Mouse (Mus musculus): ENCODE measurements around the gene Clcn1. TPM values are rescaled to one million over a fixed set of nuclear protein-coding genes. Genes with fewer than 3 reads are reported as not detected.

The Clcn1 gene
- 0.29 and 0.65 TPM in 2 replicates for polyA plus RNA-seq (2012; rRNA removed)

DNA sequence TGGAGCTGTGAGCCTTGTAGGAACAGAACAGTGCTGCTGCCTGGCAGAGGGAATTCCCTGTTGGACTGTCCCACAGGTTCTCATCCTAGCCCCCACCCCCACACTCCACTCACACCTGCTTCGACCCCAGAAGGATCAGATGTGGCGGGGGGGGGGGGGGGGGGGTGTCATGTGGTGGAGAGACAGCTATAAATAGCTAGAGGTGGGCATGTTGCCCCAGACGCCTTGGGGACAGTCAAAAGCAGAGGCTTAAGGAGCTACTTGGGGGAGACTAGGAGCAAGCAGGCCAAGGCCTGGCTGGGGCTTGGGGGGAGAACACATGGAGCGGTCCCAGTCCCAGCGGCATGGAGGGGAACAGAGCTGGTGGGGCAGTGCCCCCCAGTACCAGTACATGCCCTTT is at the start of gene Clcn1:
Gene Clcn1, plus strand, starts transcription at position 238 of the 400 bp plus-strand sequence.

GRCm38 (mm10) chr6:42245711-42246353 is 40.7 kb upstream of the Clcn1 start, which contains the start of gene Gstk1:
Gene Gstk1 (plus strand): TSS chr6:42245935.

DNA sequence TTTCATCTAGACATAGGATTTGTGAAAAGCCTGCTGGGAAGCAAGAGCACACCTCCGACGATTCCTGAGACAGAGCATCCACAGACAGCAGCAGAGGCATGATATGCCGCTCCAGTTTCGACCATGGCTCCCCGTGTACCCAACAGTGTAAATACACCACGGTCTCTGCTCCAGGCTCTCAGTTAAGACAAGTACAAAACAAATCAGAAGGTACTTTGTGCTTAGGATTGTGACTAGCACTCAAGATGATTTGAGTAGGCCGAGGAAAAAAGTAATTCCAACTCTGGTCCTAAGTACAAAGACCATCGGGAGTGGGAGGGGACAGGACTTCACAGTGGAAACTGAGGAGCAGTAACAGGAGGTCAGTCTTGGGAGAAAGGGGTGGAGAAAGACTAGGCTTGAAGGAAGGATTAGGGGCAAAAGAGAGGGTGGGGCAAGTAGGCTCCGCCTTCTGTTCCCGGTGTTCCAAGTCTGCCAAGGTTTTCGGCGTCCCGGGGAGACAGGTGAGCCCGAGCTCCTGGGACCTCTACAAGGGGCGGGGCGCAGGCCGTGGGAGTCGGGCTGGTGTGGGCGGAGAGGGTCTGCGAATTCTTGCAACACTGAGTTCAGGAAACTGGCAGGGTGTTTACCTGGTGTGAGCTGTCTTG is 24.8 kb upstream of the Clcn1 start, which contains the start of gene Tmem139:
Gene Tmem139, plus strand, starts transcription at position 447 of the 647 bp plus-strand sequence.

GRCm38 (mm10) chr6:42264626-42265312 is 21.7 kb upstream of the Clcn1 start, which contains the start of gene Casp2:
Gene Casp2 (plus strand): TSS chr6:42264985.

DNA sequence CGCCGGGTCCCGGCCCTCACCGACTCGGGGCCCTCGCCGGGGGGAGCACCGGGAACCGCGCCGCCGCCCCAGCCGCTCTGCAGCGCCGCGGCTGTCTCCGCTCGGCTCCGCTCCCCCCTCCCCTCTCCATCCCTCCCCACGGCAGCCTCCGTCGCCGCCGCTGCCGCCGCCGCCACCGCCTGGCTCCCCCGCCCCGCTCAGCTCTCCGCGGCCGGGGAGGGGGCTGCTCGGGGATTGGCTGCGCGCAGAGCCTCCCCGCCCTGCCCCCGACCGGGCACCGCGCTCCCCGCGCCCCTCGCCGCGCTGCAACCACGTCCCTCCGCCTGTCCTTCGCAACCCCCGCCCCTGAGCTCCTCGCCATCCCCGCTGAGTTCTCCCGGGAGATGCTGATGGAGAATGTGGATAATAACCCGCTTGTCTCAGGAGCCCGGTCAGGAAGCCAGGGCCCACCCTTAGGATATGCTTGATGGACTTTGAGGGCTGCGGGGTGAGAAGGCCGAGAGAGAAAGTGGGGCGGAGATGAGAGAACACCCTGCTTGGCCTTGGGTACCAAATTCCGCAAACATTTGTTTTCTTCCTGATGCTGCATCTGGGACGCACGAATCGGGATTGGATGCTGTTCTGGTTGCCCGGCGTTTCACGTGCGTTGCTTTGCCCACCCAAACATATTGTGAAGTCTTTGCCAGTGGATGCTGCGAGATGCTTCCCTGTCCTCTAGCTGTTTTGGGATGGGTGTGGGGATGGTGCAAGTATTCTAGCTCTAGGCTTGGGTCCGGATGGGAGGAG is 38.2 kb downstream of the Clcn1 start, which contains the start of gene Fam131b:
Gene Fam131b, minus strand, starts transcription at position 162 of the 786 bp plus-strand sequence.

DNA sequence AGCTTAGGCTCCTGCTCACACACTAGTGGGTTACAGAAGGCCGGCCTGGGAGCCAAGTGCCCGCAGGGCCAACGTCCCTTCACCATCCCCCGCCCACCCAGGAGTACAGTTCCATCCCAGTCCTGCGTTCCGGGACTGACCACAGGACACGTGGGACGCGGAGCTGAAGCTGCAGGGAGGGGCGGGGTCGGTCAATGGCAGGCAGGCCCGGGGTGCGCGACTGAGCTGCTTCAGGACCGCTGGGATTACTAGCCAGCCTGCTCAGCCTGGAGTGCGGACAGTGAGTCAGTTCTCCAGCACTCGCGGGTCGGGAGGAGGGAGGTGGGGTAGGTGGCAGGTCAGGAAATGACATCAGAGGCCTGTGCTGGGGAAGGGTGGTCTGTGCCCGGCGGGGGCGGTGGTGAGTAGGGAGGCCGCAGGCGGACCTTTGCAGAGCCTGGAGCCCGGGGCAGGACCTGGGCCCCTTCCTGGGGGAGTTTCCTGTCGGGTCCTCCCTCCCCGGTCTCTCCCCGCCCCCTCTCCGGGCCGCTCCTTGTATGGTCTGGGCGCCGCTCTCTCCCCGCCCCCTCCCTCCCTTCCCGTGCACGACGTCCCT is 63.0 kb downstream of the Clcn1 start, which contains the start of gene Zyx:
Gene Zyx, plus strand, starts transcription at position 205 of the 595 bp plus-strand sequence.

Other genes with a start within 250 kb of the Clcn1 start
- not detected in 2 replicates for gene Sva, start 248.3 kb upstream of the Clcn1 start, polyA plus RNA-seq (2012; rRNA removed)
- gene Tas2r139, start 145.7 kb upstream of the Clcn1 start, polyA plus RNA-seq (2012; rRNA removed) = not detected in 2 replicates
- gene Tas2r144, start 71.4 kb upstream of the Clcn1 start, polyA plus RNA-seq (2012; rRNA removed) = not detected in 2 replicates
- gene Gstk1, start 40.8 kb upstream of the Clcn1 start, polyA plus RNA-seq (2012; rRNA removed) = 16.7 and 24.8 TPM in 2 replicates
- 11.0 and 11.8 TPM in 2 replicates for gene Tmem139, start 24.7 kb upstream of the Clcn1 start, polyA plus RNA-seq (2012; rRNA removed)
- gene Casp2, start 21.7 kb upstream of the Clcn1 start, polyA plus RNA-seq (2012; rRNA removed) = 10.0 and 18.8 TPM in 2 replicates
- 0.09 and 0.14 TPM in 2 replicates for gene Fam131b, start 38.0 kb downstream of the Clcn1 start, polyA plus RNA-seq (2012; rRNA removed)
- 107 and 152 TPM in 2 replicates for gene Zyx, start 62.9 kb downstream of the Clcn1 start, polyA plus RNA-seq (2012; rRNA removed)
- gene Epha1, start 86.6 kb downstream of the Clcn1 start, polyA plus RNA-seq (2012; rRNA removed) = 10.1 and 11.7 TPM in 2 replicates
- 0.12 TPM in 1 of 2 replicates, not detected in the other for gene Tas2r143, start 113.6 kb downstream of the Clcn1 start, polyA plus RNA-seq (2012; rRNA removed)
- gene Tas2r135, start 118.7 kb downstream of the Clcn1 start, polyA plus RNA-seq (2012; rRNA removed) = not detected in 2 replicates
- gene Tas2r126, start 147.8 kb downstream of the Clcn1 start, polyA plus RNA-seq (2012; rRNA removed) = 0.06 and 0.11 TPM in 2 replicates
- not detected in 2 replicates for gene Olfr458, start 178.5 kb downstream of the Clcn1 start, polyA plus RNA-seq (2012; rRNA removed)
- not detected in 2 replicates for gene Olfr457, start 189.7 kb downstream of the Clcn1 start, polyA plus RNA-seq (2012; rRNA removed)
- not detected in 2 replicates for gene Olfr456, start 200.5 kb downstream of the Clcn1 start, polyA plus RNA-seq (2012; rRNA removed)